Mouse (Mus musculus): ENCODE data around the gene Fgb.
A peak's percentile ranks its signal among the peaks of the same experiment; 100 is the strongest.

The Fgb gene

GRCm38 (mm10) chr3:83027546-83028251 is 22.0 kb downstream of the Fgb start:
- DNase-seq (ENCODE audit: low spot score), result no peak

GRCm38 (mm10) chr3:83025475-83026301 is 24.0 kb downstream of the Fgb start, which contains the start of gene Fga:
Gene Fga, plus strand, starts transcription at chr3:83026076.
- DNase-seq (ENCODE audit: low spot score), result no peak

- no peak for DNase-seq (ENCODE audit: low spot score)
Observed at GRCm38 (mm10) chr3:83025036-83025435, 24.6 kb downstream of the Fgb start.

GRCm38 (mm10) chr3:83021176-83021575 is 28.5 kb downstream of the Fgb start:
- DNase-seq (ENCODE audit: low spot score), result no peak

- DNase-seq (ENCODE audit: low spot score), result no peak
Observed at GRCm38 (mm10) chr3:83020387-83020786, 29.3 kb downstream of the Fgb start.

GRCm38 (mm10) chr3:83016236-83016635 is 33.4 kb downstream of the Fgb start:
- no peak for DNase-seq (ENCODE audit: low spot score)

GRCm38 (mm10) chr3:83013951-83014350 is 35.7 kb downstream of the Fgb start:
- no peak for DNase-seq (ENCODE audit: low spot score)

- no peak for DNase-seq (ENCODE audit: low spot score)
Observed at GRCm38 (mm10) chr3:83012636-83013035, 37.0 kb downstream of the Fgb start.

GRCm38 (mm10) chr3:83011565-83011964 is 38.1 kb downstream of the Fgb start:
- no peak for DNase-seq (ENCODE audit: low spot score)

GRCm38 (mm10) chr3:83011136-83011535 is 38.5 kb downstream of the Fgb start:
- no peak for DNase-seq (ENCODE audit: low spot score)

GRCm38 (mm10) chr3:83010291-83010690 is 39.4 kb downstream of the Fgb start:
- no peak for DNase-seq (ENCODE audit: low spot score)

- DNase-seq (ENCODE audit: low spot score), result no peak
Observed at GRCm38 (mm10) chr3:83007557-83007956, 42.1 kb downstream of the Fgb start, which contains the start of gene Fgg. Gene Fgg, plus strand, starts transcription at chr3:83007724.

GRCm38 (mm10) chr3:83004801-83005200 is 44.9 kb downstream of the Fgb start:
- no peak for DNase-seq (ENCODE audit: low spot score)

GRCm38 (mm10) chr3:83003068-83003467 is 46.6 kb downstream of the Fgb start:
- DNase-seq (ENCODE audit: low spot score), result no peak

GRCm38 (mm10) chr3:83002191-83002590 is 47.5 kb downstream of the Fgb start:
- peak; percentile 18 for DNase-seq (ENCODE audit: low spot score)

- no peak for DNase-seq (ENCODE audit: low spot score)
Observed at GRCm38 (mm10) chr3:82999995-83000394, 49.7 kb downstream of the Fgb start.

GRCm38 (mm10) chr3:82998772-82999463 is 50.7 kb downstream of the Fgb start:
- DNase-seq (ENCODE audit: low spot score), result peak; percentile 37

GRCm38 (mm10) chr3:82996656-82997055 is 53.0 kb downstream of the Fgb start:
- no peak for DNase-seq (ENCODE audit: low spot score)

GRCm38 (mm10) chr3:82995368-82995767 is 54.3 kb downstream of the Fgb start:
- DNase-seq (ENCODE audit: low spot score), result no peak

GRCm38 (mm10) chr3:82992956-82993355 is 56.7 kb downstream of the Fgb start:
- DNase-seq (ENCODE audit: low spot score), result no peak

GRCm38 (mm10) chr3:82991963-82992362 is 57.7 kb downstream of the Fgb start:
- no peak for DNase-seq (ENCODE audit: low spot score)
